25 mouse cellular contexts compared by ENCODE assay signal in the genomic region with DNA sequence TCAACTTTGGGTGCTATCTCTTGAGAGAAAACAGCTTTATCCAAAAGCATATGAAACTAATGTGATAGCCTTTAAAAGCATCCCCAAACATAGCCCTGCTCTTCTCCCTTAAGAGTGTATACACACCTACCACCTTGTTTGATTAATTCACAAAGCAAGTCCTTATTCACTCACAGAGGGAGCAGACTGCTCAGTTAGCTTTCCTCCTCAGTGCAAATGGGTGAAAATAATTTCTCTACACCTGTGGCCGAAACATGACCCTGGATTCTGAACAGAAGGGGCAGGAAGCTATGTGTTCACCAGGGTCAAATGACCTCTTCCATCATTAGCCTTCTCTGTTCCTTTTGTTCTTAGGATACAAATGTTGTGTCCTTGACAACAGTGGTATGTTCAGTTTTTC.
A peak's percentile ranks its signal among the peaks of the same experiment; 100 is the strongest.
DNase-seq lines count a peak whose midpoint lies in the region; ATAC-seq and TF ChIP-seq lines count a peak whose summit lies in the region.
"Had no signal": no experiment of that assay in that cellular context is flagged by ENCODE, and none has a peak within 500 bp of the region (broad histone marks: within the 10 kb centered on the region; RNA-seq: fewer than 3 reads in every experiment).

No protein-coding gene starts in this region.

- H3K36me3 ChIP-seq in ES-Bruce4 (ENCODE audit: control insufficient read depth, insufficient read depth, low read length, poor library complexity, severe bottlenecking), result no peaks in the 10 kb centered on the region
- no peaks in the 10 kb centered on the region for H3K36me3 ChIP-seq in embryonic facial prominence, embryonic 13.5 days
- no peaks in the 10 kb centered on the region for H3K36me3 ChIP-seq in limb, embryonic 15.5 days
- H3K36me3 ChIP-seq: forebrain, embryonic 12.5 days; heart, embryonic 15.5 days; hindbrain, embryonic 13.5 days; intestine, embryonic 15.5 days had no signal

- H3K9me3 ChIP-seq in ES-Bruce4 (replicated peaks; ENCODE audit: control insufficient read depth, insufficient read depth, low read length, poor library complexity, severe bottlenecking), result no peaks in the 10 kb centered on the region
- H3K9me3 ChIP-seq in embryonic facial prominence, embryonic 13.5 days, result no peaks in the 10 kb centered on the region
- H3K9me3 ChIP-seq in limb, embryonic 15.5 days, result no peaks in the 10 kb centered on the region
- H3K9me3 ChIP-seq: forebrain, embryonic 12.5 days; heart, embryonic 15.5 days; hindbrain, embryonic 13.5 days; intestine, embryonic 15.5 days had no signal

- H3K4me3 ChIP-seq in ES-Bruce4 (ENCODE audit: low read depth, low read length), result no peak overlapping the region
- no peak overlapping the region for H3K4me3 ChIP-seq in embryonic facial prominence, embryonic 13.5 days
- H3K4me3 ChIP-seq in limb, embryonic 15.5 days, result no peak overlapping the region
- H3K4me3 ChIP-seq: forebrain, embryonic 12.5 days; heart, embryonic 15.5 days; hindbrain, embryonic 13.5 days; intestine, embryonic 15.5 days had no signal

- TF ChIP-seq EP300 in ES-Bruce4 (IDR thresholded peaks at IDR 0.05; ENCODE audit: insufficient read depth, low read depth, low read length), result no peak

- no peaks in the 10 kb centered on the region for H3K27me3 ChIP-seq in ES-Bruce4 (ENCODE audit: control insufficient read depth, insufficient read depth, low read length, poor library complexity, severe bottlenecking)
- H3K27me3 ChIP-seq in embryonic facial prominence, embryonic 13.5 days, result no peaks in the 10 kb centered on the region
- no peaks in the 10 kb centered on the region for H3K27me3 ChIP-seq in limb, embryonic 15.5 days
- H3K27me3 ChIP-seq: forebrain, embryonic 12.5 days; heart, embryonic 15.5 days; hindbrain, embryonic 13.5 days; intestine, embryonic 15.5 days had no signal

- no peak for TF ChIP-seq CTCF in ES-Bruce4 (IDR thresholded peaks at IDR 0.05; ENCODE audit: low read depth, low read length)

- DNase-seq in embryo, embryonic 10 days (ENCODE audit: low spot score), result peak; percentile 48
- no peak for DNase-seq in embryo, embryonic 9.5 days (ENCODE audit: extremely low spot score)
- DNase-seq in adrenal gland, postnatal 10 days, result no peak
- DNase-seq in thymus, postnatal 4 days, result no peak
- DNase-seq: adrenal gland, postnatal 36 days; B cell, adult 2 months; cerebellum, adult 11 months; cerebellum, adult 8-10 months; cerebellum, postnatal 14 days; forebrain, postnatal 0 days; gastrocnemius, postnatal 36 days; heart, adult 18-20 months; heart, postnatal 14 days; kidney, adult 18-20 months had no signal

- peak overlapping the region; percentile 59 for H3K27ac ChIP-seq in ES-Bruce4 (ENCODE audit: insufficient read depth, low read length)
- H3K27ac ChIP-seq in embryonic facial prominence, embryonic 13.5 days, result peak overlapping the region; percentile 79
- peak overlapping the region; percentile 70 for H3K27ac ChIP-seq in limb, embryonic 15.5 days
- H3K27ac ChIP-seq: forebrain, embryonic 12.5 days; heart, embryonic 15.5 days; hindbrain, embryonic 13.5 days; hindbrain, postnatal 0 days; intestine, embryonic 15.5 days had no signal

- H3K9ac ChIP-seq in ES-Bruce4 (ENCODE audit: low read depth, poor library complexity, severe bottlenecking), result no peak overlapping the region
- no peak overlapping the region for H3K9ac ChIP-seq in embryonic facial prominence, embryonic 13.5 days
- no peak overlapping the region for H3K9ac ChIP-seq in limb, embryonic 15.5 days
- H3K9ac ChIP-seq: forebrain, embryonic 12.5 days; forebrain, postnatal 0 days; heart, embryonic 15.5 days; hindbrain, embryonic 13.5 days; intestine, embryonic 15.5 days had no signal

- no peak for TF ChIP-seq POLR2A in ES-Bruce4 (IDR thresholded peaks at IDR 0.05; ENCODE audit: insufficient read depth, low read length)

- no peak for ATAC-seq in embryonic facial prominence, embryonic 13.5 days (ENCODE audit: insufficient number of reproducible peaks, insufficient read depth, low FRiP score, low TSS enrichment, low read depth)
- no peak for ATAC-seq in limb, embryonic 15.5 days (ENCODE audit: insufficient number of reproducible peaks, low FRiP score, low TSS enrichment, low read depth)
- ATAC-seq in inflammation-experienced regulatory T-cells, adult 6 months, result no peak
- ATAC-seq: CD4-positive, CD25-positive, alpha-beta regulatory T cell, adult 4 months; forebrain, postnatal 0 days; hindbrain, postnatal 0 days; intestine, embryonic 15.5 days had no signal

- H3K4me1 ChIP-seq in ES-Bruce4 (ENCODE audit: control insufficient read depth, insufficient read depth, low read length), result peaks cover 2% of the 10 kb centered on the region
- peaks cover 8% of the 10 kb centered on the region; the same call in 1 of the 2 replicates for H3K4me1 ChIP-seq in embryonic facial prominence, embryonic 13.5 days
- H3K4me1 ChIP-seq in limb, embryonic 15.5 days, result 0 out of 2 replicates have a peak, but pooled peaks cover 3% of the 10 kb centered on the region
- H3K4me1 ChIP-seq: hindbrain, embryonic 13.5 days had no signal

- WGBS in embryonic facial prominence, embryonic 13.5 days, result 57% methylated on average over 1 of the region's 1 CpGs
- 67% methylated on average over 1 of the region's 1 CpGs for WGBS in limb, embryonic 15.5 days

- no peak overlapping the region for H3K4me2 ChIP-seq in embryonic facial prominence, embryonic 13.5 days
- H3K4me2 ChIP-seq in limb, embryonic 15.5 days, result no peak overlapping the region
- H3K4me2 ChIP-seq: forebrain, embryonic 12.5 days; heart, embryonic 11.5 days; heart, embryonic 15.5 days; hindbrain, embryonic 13.5 days; intestine, embryonic 15.5 days had no signal
